8 mouse cellular contexts compared by ENCODE assay signal in the genomic region with DNA sequence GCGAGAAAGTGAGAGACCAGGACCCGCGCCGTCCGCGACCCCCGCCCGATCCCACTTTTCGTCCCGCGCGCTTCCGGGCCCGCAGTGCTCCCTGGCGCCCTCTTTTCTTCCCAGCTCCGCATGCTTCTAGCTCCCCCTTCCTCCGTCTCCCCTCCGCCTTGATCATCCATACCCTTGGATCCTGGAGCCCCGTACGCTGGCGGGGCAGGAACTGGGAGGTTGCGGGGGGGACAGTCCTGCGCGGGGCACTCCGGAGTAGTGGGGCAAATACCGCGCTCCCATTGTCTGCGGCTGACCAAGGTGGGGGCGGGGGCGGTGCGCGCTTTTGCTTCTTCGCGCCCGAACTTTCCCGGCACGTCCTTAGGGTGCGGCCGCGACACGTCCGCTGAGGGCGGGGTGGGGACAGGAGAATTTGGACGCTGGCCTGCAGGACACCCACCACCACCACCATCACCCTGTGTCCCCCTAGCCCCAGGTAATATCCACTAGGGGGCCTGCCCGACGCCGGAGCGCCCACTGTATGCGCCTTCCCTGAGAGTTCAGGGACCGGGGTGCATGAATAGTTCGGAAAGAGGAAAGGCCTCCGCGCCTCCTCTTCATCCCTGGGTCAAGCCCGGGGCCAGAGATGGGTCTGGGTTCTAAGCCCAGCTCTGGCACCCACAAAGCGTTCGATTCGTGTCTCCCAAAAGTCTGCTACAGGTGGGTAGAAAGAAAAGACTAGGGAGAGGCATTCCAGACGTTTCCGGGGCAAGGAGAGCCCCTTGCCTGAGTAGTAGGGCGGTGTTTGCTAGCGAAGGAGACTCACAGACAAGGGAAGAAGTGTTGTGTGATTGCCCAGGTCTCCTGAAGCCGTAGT. TPM values are rescaled to one million over a fixed set of nuclear protein-coding genes. Genes with fewer than 3 reads are reported as not detected.
DNase-seq lines count a peak whose midpoint lies in the region; ATAC-seq lines count a peak whose summit lies in the region.

No protein-coding gene starts in this region.

- peak overlapping the region; percentile 100 for H3K27ac ChIP-seq in heart, embryonic 11.5 days (ENCODE audit: low read depth, low read length)
- H3K27ac ChIP-seq in kidney, embryonic 15.5 days: peak overlapping the region; percentile 100

- peaks cover 22% of the 10 kb centered on the region for H3K36me3 ChIP-seq in heart, embryonic 11.5 days (ENCODE audit: control insufficient read depth, insufficient read depth, low read length)
- H3K36me3 ChIP-seq in kidney, embryonic 15.5 days: peaks cover 26% of the 10 kb centered on the region

- ATAC-seq in heart, embryonic 11.5 days (replicated peaks; ENCODE audit: insufficient number of reproducible peaks, low FRiP score, low TSS enrichment): peak; percentile 65
- peak; percentile 73 for ATAC-seq in kidney, embryonic 15.5 days (replicated peaks; ENCODE audit: low FRiP score)

- H3K4me2 ChIP-seq in heart, embryonic 11.5 days: peak overlapping the region; percentile 88
- peak overlapping the region; percentile 83 for H3K4me2 ChIP-seq in kidney, embryonic 15.5 days

- DNase-seq in 3134 (ENCODE audit: extremely low read depth, insufficient read length, low spot score) (peak; percentile 75), NIH3T3 (ENCODE audit: low read depth) (peak; percentile 71)
- peak; percentile 87 for DNase-seq in embryo, embryonic 9.5 days (ENCODE audit: extremely low spot score)
- peak; percentile 57 for DNase-seq in lung, postnatal 25 days (ENCODE audit: low spot score)
- DNase-seq in ovary, postnatal 36 days (ENCODE audit: low spot score): peak; percentile 57
- no peak for DNase-seq in c-Kit-positive CD71-positive TER-119-positive erythroid progenitor cells, embryonic 14.5 days (ENCODE audit: low spot score)

- H3K27me3 ChIP-seq in heart, embryonic 11.5 days (ENCODE audit: control insufficient read depth, insufficient read depth, low read length): no peaks in the 10 kb centered on the region
- no peaks in the 10 kb centered on the region for H3K27me3 ChIP-seq in kidney, embryonic 15.5 days

- H3K9ac ChIP-seq in heart, embryonic 11.5 days (ENCODE audit: low read depth, low read length): peak overlapping the region; percentile 100
- H3K9ac ChIP-seq in kidney, embryonic 15.5 days: peak overlapping the region; percentile 88

- no peaks in the 10 kb centered on the region for H3K9me3 ChIP-seq in heart, embryonic 11.5 days (replicated peaks; ENCODE audit: control insufficient read depth, low read length)
- no peaks in the 10 kb centered on the region for H3K9me3 ChIP-seq in kidney, embryonic 15.5 days (replicated peaks)

- 0% methylated on average over 61 of the region's 62 CpGs for WGBS in heart, embryonic 11.5 days (ENCODE audit: insufficient replicate concordance)
- WGBS in kidney, embryonic 15.5 days: under 1% methylated on average over 62 of the region's 62 CpGs

- H3K4me3 ChIP-seq in heart, embryonic 11.5 days (ENCODE audit: low read depth, low read length): peak overlapping the region; percentile 91
- peak overlapping the region; percentile 59 for H3K4me3 ChIP-seq in kidney, embryonic 15.5 days (replicated peaks)

- H3K4me1 ChIP-seq in heart, embryonic 11.5 days (ENCODE audit: control insufficient read depth, insufficient read depth, low read length): peaks cover 22% of the 10 kb centered on the region
- H3K4me1 ChIP-seq in kidney, embryonic 15.5 days: peaks cover 49% of the 10 kb centered on the region

RNA-seq across cellular contexts. Expression of a gene that starts 0.9 kb away (rescaled TPM):
- polyA plus RNA-seq in heart, embryonic 11.5 days (2014; fragmentation: Nextera tagmentation; extraction: Ambion mirVana): 405 and 429 TPM in 2 replicates
- 770 and 775 TPM in 2 replicates for polyA plus RNA-seq in kidney, embryonic 15.5 days (2015; fragmentation: Nextera tagmentation; extraction: Ambion mirVana)

RNA-seq across cellular contexts. Expression of a gene that starts 25.3 kb away (rescaled TPM):
- polyA plus RNA-seq in heart, embryonic 11.5 days (2014; fragmentation: Nextera tagmentation; extraction: Ambion mirVana): 65.5 and 71.6 TPM in 2 replicates
- polyA plus RNA-seq in kidney, embryonic 15.5 days (2015; fragmentation: Nextera tagmentation; extraction: Ambion mirVana): 126 and 128 TPM in 2 replicates

RNA-seq across cellular contexts. Expression of a gene that starts 28.8 kb away (rescaled TPM):
- 0.23 TPM in 1 of 2 replicates, not detected in the other for polyA plus RNA-seq in heart, embryonic 11.5 days (2014; fragmentation: Nextera tagmentation; extraction: Ambion mirVana)
- polyA plus RNA-seq in kidney, embryonic 15.5 days (2015; fragmentation: Nextera tagmentation; extraction: Ambion mirVana): 0.06 TPM in 1 of 2 replicates, not detected in the other

RNA-seq across cellular contexts. Expression of a gene that starts 52.7 kb away (rescaled TPM):
- polyA plus RNA-seq in heart, embryonic 11.5 days (2014; fragmentation: Nextera tagmentation; extraction: Ambion mirVana): not detected in 2 replicates
- 0.05 TPM in 2 replicates for polyA plus RNA-seq in kidney, embryonic 15.5 days (2015; fragmentation: Nextera tagmentation; extraction: Ambion mirVana)

RNA-seq across cellular contexts. Expression of a gene that starts 53.8 kb away (rescaled TPM):
- 0.11 TPM in 1 of 2 replicates, not detected in the other for polyA plus RNA-seq in heart, embryonic 11.5 days (2014; fragmentation: Nextera tagmentation; extraction: Ambion mirVana)
- polyA plus RNA-seq in kidney, embryonic 15.5 days (2015; fragmentation: Nextera tagmentation; extraction: Ambion mirVana): 0.08 TPM in 1 of 2 replicates, not detected in the other
